ENCODE assay signal across 28 mouse cellular contexts in genomic region chr17:43075100-43075499, GRCm38 (mm10). TPM values are rescaled to one million over a fixed set of nuclear protein-coding genes. Genes with fewer than 3 reads are reported as not detected.
A peak's percentile ranks its signal among the peaks of the same experiment; 100 is the strongest.
DNase-seq lines count a peak whose midpoint lies in the region; ATAC-seq and TF ChIP-seq lines count a peak whose summit lies in the region.
"Had no signal": no experiment of that assay in that cellular context is flagged by ENCODE, and none has a peak within 500 bp of the region (broad histone marks: within the 10 kb centered on the region; RNA-seq: fewer than 3 reads in every experiment).

No protein-coding gene starts in this region.

- H3K9me3 ChIP-seq in liver, embryonic 13.5 days (replicated peaks) = no peaks in the 10 kb centered on the region
- H3K9me3 ChIP-seq in stomach, postnatal 0 days (ENCODE audit: control insufficient read depth, low read length) = no peaks in the 10 kb centered on the region
- H3K9me3 ChIP-seq: forebrain, embryonic 13.5 days; heart, embryonic 15.5 days; hindbrain, embryonic 13.5 days; limb, embryonic 13.5 days; liver, embryonic 15.5 days had no signal

- H3K27me3 ChIP-seq in kidney, adult 2 months (replicated peaks; ENCODE audit: control insufficient read depth, insufficient read depth, low read length) = no peaks in the 10 kb centered on the region
- H3K27me3 ChIP-seq in liver, embryonic 13.5 days = no peaks in the 10 kb centered on the region
- no peaks in the 10 kb centered on the region for H3K27me3 ChIP-seq in stomach, postnatal 0 days (ENCODE audit: control insufficient read depth, insufficient read depth, low read length)
- H3K27me3 ChIP-seq: CH12.LX; forebrain, embryonic 13.5 days; heart, embryonic 15.5 days; hindbrain, embryonic 13.5 days; limb, embryonic 13.5 days; liver, embryonic 15.5 days had no signal

- no peak for ATAC-seq in liver, embryonic 13.5 days (ENCODE audit: low read depth)
- ATAC-seq in stomach, postnatal 0 days (ENCODE audit: low FRiP score, low TSS enrichment) = 0 out of 2 replicates have a peak, but pooled peaks have one; percentile 34
- ATAC-seq: activated CD4-positive, CD25-positive, alpha-beta regulatory T cell, adult 4 months; forebrain, embryonic 13.5 days; intestine, postnatal 0 days had no signal

- peak overlapping the region; percentile 10 for H3K27ac ChIP-seq in kidney, adult 2 months (ENCODE audit: insufficient read depth, low read depth, low read length)
- H3K27ac ChIP-seq in liver, embryonic 13.5 days = peak overlapping the region; percentile 73; the same call in 1 of the 2 replicates
- peak overlapping the region; percentile 76 for H3K27ac ChIP-seq in stomach, postnatal 0 days (replicated peaks)
- H3K27ac ChIP-seq: forebrain, embryonic 13.5 days; heart, embryonic 15.5 days; hindbrain, embryonic 13.5 days; layer of hippocampus, adult 2 months; limb, embryonic 13.5 days had no signal

- no peaks in the 10 kb centered on the region; the same call in 1 of the 2 replicates for H3K36me3 ChIP-seq in kidney, adult 2 months (ENCODE audit: control insufficient read depth, insufficient read depth, low read length)
- peaks cover 48% of the 10 kb centered on the region for H3K36me3 ChIP-seq in liver, embryonic 13.5 days
- H3K36me3 ChIP-seq in stomach, postnatal 0 days (ENCODE audit: control insufficient read depth, insufficient read depth, low read length) = no peaks in the 10 kb centered on the region
- H3K36me3 ChIP-seq: heart, embryonic 15.5 days; limb, embryonic 13.5 days had no signal

- no peak overlapping the region for H3K9ac ChIP-seq in liver, embryonic 13.5 days
- H3K9ac ChIP-seq in stomach, postnatal 0 days (ENCODE audit: low read length) = no peak overlapping the region
- H3K9ac ChIP-seq: forebrain, embryonic 13.5 days; heart, embryonic 15.5 days; hindbrain, embryonic 13.5 days; limb, embryonic 13.5 days; liver, embryonic 15.5 days had no signal

- H3K4me3 ChIP-seq in kidney, adult 2 months (ENCODE audit: insufficient read depth, low read depth, low read length) = no peak overlapping the region
- no peak overlapping the region for H3K4me3 ChIP-seq in liver, embryonic 13.5 days (replicated peaks)
- no peak overlapping the region for H3K4me3 ChIP-seq in stomach, postnatal 0 days (ENCODE audit: low read depth, low read length)
- H3K4me3 ChIP-seq: forebrain, embryonic 13.5 days; heart, embryonic 15.5 days; hindbrain, embryonic 13.5 days; layer of hippocampus, adult 2 months; limb, embryonic 13.5 days; liver, embryonic 15.5 days had no signal

- TF ChIP-seq CTCF in kidney, adult 2 months (conservative IDR thresholded peaks at IDR 0.05; ENCODE audit: insufficient read depth, insufficient read length, low read depth, low read length) = no peak
- no peak for TF ChIP-seq CTCF in stomach, postnatal 0 days (IDR thresholded peaks at IDR 0.05; ENCODE audit: low read depth)

- DNase-seq in cerebellum, postnatal 10 days = peak; percentile 32 to 42
- DNase-seq in cerebellum, postnatal 4 days (ENCODE audit: low spot score in 2 of 2) = no peak
- peak; percentile 54 for DNase-seq in kidney, adult 2 months
- DNase-seq in kidney, postnatal 14 days = no peak
- DNase-seq in liver, embryonic 13.5 days = no peak
- no peak for DNase-seq in liver
- DNase-seq in stomach, postnatal 0 days (ENCODE audit: low spot score) = no peak
- DNase-seq in ovary, postnatal 14 days (ENCODE audit: low spot score) = no peak
- DNase-seq: adrenal gland, adult 2 months; adrenal gland, postnatal 36 days; cerebellum, adult 18-20 months; cerebellum, postnatal 14 days; gastrocnemius, postnatal 25 days; heart, postnatal 36 days; midbrain, embryonic 14.5 days; right cerebral cortex, adult 18-20 months; spleen, adult 18-20 months; thymus, adult 2 months; thymus, postnatal 36 days had no signal

- H3K4me1 ChIP-seq in kidney, adult 2 months (ENCODE audit: control insufficient read depth, insufficient read depth, low read length) = peaks cover 20% of the 10 kb centered on the region; the same call in 1 of the 2 replicates
- H3K4me1 ChIP-seq in liver, embryonic 13.5 days (replicated peaks) = peaks cover 80% of the 10 kb centered on the region
- no peaks in the 10 kb centered on the region for H3K4me1 ChIP-seq in stomach, postnatal 0 days (replicated peaks; ENCODE audit: control insufficient read depth, insufficient read depth)

- WGBS in kidney, adult 2 months = 42% methylated on average over 8 of the region's 8 CpGs
- WGBS in liver, embryonic 13.5 days (ENCODE audit: insufficient replicate concordance) = 85% methylated on average over 8 of the region's 8 CpGs
- 60% methylated on average over 8 of the region's 8 CpGs for WGBS in stomach, postnatal 0 days

- H3K4me2 ChIP-seq in liver, embryonic 13.5 days = no peak overlapping the region
- no peak overlapping the region for H3K4me2 ChIP-seq in stomach, postnatal 0 days (replicated peaks; ENCODE audit: low read depth)
- H3K4me2 ChIP-seq: forebrain, embryonic 13.5 days; heart, embryonic 15.5 days; hindbrain, embryonic 13.5 days; limb, embryonic 13.5 days had no signal

- TF ChIP-seq EP300 in stomach, postnatal 0 days (optimal IDR thresholded peaks at IDR 0.05) = no peak

- no peak for TF ChIP-seq POLR2A in kidney, adult 2 months (IDR thresholded peaks at IDR 0.05; ENCODE audit: low read depth, low read length)

RNA-seq across cellular contexts. Expression of gene Tnfrsf21, which starts 58.7 kb away (rescaled TPM):
- polyA plus RNA-seq in kidney, adult 2 months (2012; rRNA removed) = 178 and 213 TPM in 2 replicates
- 25.6 and 28.7 TPM in 2 replicates for polyA plus RNA-seq in liver, embryonic 13.5 days (2015; fragmentation: Nextera tagmentation; extraction: Ambion mirVana)
- 36.9 and 40.7 TPM in 2 replicates for polyA plus RNA-seq in stomach, postnatal 0 days (2015; fragmentation: Nextera tagmentation; extraction: Ambion mirVana)
- polyA plus RNA-seq: activated CD4-positive, CD25-positive, alpha-beta regulatory T cell, adult 4 months had no signal

Comparison
In these comparisons a context has a peak if more than half of its experiments do, and no peak if none do; other contexts are left out.
1. DNase-seq: peak in cerebellum, postnatal 10 days (2 of 2) and kidney, adult 2 months (single experiment); none in cerebellum, postnatal 4 days (0 of 2), kidney, postnatal 14 days (single experiment), liver, embryonic 13.5 days (single experiment), liver (single experiment), stomach, postnatal 0 days (single experiment) and ovary, postnatal 14 days (single experiment).
2. H3K27ac ChIP-seq: peak in every context shown above with its lines; median percentile 76 in stomach, postnatal 0 days; 73 in liver, embryonic 13.5 days; 10 in kidney, adult 2 months.